Mouse (Mus musculus) cerebellum, adult (tissue): ENCODE results near the gene Pdzk1.
A peak's percentile ranks its signal among the peaks of the same experiment; 100 is the strongest.

Experiments used
- ATAC-seq: cut with Nextera tagmentation; 2 replicates; pipeline ENCODE4 v1.9.2; 2017; ENCODE audit warnings: mild to moderate bottlenecking, moderate library complexity, mixed read lengths; ENCODE audit not compliant: insufficient number of reproducible peaks, low FRiP score, low TSS enrichment

Gene Pdzk1

GRCm38 (mm10) chr3:96880385-96880784 is 51.3 kb downstream of the Pdzk1 start:
- no peak for ATAC-seq

GRCm38 (mm10) chr3:96881557-96881956 is 52.5 kb downstream of the Pdzk1 start:
- ATAC-seq = no peak

- no peak for ATAC-seq
Observed at GRCm38 (mm10) chr3:96882061-96882849, 53.2 kb downstream of the Pdzk1 start.

GRCm38 (mm10) chr3:96883690-96884089 is 54.6 kb downstream of the Pdzk1 start:
- no peak for ATAC-seq

- ATAC-seq = no peak
Observed at GRCm38 (mm10) chr3:96902336-96902999, 73.4 kb downstream of the Pdzk1 start.

- ATAC-seq = no peak
Observed at GRCm38 (mm10) chr3:96904393-96904792, 75.3 kb downstream of the Pdzk1 start, which contains the start of gene Gja5. Gene Gja5, plus strand, starts transcription at chr3:96904693.

- ATAC-seq = peak; percentile 95
Observed at GRCm38 (mm10) chr3:96904851-96905541, 75.9 kb downstream of the Pdzk1 start, which contains the start of gene Gpr89. Gene Gpr89, minus strand, starts transcription at chr3:96905346.

- no peak for ATAC-seq
Observed at GRCm38 (mm10) chr3:96905592-96905991, 76.5 kb downstream of the Pdzk1 start.
